Mouse (Mus musculus) layer of hippocampus, postnatal 36 days (tissue): Measurements from ENCODE around the gene Zc3h12a. TPM values are rescaled to one million over a fixed set of nuclear protein-coding genes. Genes with fewer than 3 reads are reported as not detected.

ENCODE experiments used
- DNase-seq, 2 experiments: peaks; one replicate each; pipeline ENCODE4 v3.0.0; 2022
- total RNA-seq, 2 experiments: library from RNA; stranded (reverse); gene quantifications; 2 replicates each; pipeline ENCODE4 v1.2.3; 2021

Gene Zc3h12a
- 1 to 10 TPM in 1 of 2 experiments, under 1 TPM in 1; 0.83 to 1.2 TPM for total RNA-seq

DNA sequence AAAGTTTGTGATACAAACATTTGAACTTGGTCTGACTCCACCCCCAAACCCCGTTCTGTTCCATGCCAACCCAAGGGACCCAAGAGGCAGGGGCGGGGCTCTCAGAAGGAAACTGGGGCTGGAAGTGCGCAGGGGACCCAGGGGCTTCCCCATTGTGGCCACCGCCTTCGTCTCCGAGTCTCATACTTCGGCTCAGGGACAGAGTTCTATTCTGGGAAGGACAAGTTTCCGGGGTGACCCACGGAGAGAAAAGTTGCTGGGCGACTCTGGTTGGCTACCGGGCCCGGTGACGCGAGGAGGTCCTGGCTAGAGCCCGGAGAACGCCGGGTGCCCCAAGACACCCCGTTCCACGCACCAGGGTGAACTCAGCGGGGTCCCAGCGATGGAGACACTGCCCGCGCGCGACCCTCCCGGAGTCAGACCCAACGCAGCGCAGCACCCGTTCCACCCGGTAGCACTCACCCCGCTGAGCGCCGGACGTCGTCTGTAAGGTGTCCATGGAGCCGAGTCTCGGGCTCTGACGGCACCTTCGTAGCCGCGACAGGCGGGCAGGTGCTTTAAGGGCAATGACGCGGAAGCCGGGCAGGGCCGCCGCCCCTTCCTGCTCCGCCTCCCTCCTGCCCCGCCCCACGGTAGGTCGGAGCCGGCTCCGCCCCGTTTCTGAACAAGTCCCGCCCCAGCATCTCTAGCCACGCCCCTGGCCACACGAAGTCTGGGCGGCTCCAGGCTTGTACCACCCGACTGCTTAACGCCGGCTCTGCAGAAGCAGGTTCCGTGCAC is at the start of gene Zc3h12a:
TSS of gene Zc3h12a (minus strand) at position 536 of the 780 bp plus-strand sequence.
- peak; percentile 61 to 72 for DNase-seq

DNA sequence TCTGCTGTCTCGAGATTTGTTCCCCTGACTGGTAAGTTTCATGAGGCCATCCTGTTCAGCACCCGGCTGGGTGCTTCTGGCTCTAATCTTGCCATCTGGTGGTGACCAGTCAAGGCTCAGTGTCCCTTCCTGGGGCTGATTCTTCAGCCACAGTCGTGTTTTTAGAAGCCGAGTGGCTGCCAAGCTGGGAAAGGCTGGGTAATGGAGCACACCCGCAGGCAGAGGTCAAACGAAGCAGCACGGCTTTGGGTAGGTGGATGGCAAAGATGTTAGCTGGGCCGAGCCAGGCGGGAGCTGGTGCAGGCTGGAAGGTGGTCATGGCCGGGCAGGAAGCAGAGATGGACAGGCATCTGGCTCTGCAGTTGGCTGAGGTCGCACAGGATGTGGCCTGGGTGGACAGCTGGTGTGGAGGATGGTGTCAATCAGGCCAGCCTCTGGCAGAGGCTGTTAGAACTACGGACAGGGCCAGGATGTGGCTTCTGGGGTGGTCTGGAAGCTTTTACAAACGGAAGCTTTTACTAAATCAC is 49.1 kb upstream of the Zc3h12a start:
- DNase-seq = no peak

DNA sequence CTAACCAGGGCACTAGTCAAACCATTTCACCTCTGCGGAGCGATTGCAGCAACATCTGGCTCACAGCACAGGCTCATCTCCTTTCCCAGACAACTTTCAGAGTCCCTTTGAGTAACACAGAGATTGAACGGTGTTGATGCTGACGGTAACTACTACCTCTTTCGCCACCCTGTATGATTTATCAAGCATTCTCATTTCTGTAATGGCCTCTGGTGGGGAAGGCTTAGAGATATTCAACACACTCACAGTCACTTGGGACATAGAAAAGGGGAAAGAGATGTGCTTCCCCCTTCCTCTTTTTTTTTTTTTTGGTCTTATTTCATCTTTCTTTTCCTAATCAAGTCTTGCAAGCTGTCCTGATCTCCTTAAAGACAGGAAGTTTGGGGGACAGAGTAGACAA is 48.5 kb upstream of the Zc3h12a start:
- no peak for DNase-seq

DNA sequence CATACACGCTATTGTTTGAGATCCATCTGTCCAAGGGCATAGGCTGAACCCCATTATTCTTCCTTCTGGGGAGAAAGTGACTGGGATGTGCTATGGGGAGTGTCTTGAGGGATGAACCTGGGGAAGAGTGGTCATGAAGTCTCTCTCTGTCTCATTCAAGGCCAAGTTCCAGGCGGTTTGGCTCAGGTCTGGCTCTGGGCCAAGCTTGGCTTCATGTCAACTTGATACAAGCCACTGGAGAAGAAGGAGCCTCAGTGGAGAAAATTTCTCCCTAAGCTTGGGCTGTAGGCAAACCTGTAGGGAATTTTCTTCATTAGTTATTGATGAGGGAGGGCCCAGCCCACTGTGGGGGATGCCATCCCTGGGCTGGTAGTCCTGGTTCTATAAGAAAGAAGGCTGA is 48.0 kb upstream of the Zc3h12a start:
- DNase-seq = no peak

DNA sequence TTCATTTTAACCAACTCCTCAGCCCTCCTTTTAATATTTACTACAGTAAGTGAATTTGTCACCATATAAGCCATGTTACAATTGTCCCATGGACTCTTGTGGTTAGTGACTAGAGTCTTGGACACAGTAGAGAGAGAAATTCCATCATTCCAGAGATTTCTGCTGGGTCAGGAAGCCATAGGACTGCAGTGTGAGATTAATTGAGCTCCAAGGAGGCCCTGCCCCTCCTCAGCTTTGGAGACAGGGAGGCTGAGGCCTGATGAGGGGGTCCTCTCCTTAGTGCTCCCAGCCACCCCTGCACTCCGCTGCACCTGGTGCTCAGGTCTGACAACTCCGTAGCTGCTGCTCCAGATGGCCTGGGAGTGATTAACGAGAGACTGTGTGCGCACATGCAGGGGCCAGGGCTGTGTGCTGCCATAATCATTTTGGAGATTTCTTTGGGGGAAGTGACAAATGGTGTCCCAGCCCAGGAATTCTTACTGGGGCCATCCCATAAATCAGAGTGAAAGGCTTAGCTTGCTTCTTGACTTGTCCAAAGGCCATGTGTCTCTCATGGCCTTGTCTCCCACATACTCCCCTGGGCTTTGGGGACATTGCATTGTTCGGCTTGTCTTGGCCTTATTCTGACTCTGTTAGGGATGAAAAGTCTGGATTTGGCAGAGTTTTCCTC is 47.0 kb upstream of the Zc3h12a start:
- DNase-seq = no peak

DNA sequence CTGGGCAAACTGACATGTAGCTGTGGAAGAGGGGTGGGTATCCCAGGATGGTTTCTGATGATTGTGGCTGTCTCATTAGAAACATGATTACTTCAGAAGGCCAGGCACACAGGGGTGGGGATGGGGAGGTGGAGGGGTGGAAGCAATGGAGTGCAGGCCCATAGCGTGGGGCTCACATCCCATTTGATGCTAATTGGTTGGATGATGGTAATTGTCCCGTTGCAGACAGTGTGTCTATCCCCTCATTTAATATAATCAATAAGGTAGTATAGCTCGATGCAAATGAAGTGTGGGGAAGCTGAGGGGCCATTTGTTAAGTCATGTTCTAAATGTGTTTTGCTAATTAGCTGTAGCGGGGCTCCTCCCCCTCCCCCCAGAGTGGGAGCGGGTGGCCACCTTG is 45.5 kb upstream of the Zc3h12a start:
- no peak for DNase-seq

DNA sequence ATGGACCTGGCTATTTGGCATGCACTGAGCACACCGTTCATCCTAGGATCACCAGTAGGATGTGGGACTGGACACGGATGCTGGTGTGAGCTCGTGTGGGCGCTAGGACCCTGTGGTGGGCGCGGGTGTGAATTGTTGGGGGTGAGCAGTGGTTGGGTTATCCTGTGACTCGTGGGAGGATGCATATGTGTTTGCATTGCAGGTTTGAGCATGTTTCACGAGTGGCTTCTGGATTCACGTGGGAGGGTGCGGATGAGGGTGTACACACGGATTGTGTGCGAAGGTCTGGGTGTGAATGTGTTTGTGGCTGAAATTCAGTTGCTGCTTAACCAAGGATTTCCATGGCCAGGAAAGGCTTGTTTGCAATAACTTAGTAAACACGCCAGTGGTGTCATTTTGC is 45.1 kb upstream of the Zc3h12a start:
- DNase-seq = no peak

DNA sequence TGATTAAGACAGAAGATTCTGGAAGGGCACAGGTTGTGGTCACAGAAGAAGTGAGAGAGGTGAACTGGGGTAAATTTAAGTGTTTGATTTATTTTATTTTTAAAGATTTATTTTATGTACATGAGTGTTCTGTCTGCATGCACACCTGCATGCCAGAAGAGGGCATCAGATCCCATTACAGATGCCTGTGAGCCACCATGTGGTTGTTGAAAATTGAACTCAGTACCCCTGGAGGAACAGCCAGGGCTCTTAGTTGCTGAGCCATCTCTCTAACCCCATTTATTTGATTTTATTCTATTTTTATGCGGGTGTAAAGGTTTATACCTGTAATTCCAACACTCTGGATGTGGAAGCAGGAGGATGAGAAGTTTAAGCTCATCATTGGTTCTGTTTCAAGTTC is 40.1 kb upstream of the Zc3h12a start:
- DNase-seq = no peak

DNA sequence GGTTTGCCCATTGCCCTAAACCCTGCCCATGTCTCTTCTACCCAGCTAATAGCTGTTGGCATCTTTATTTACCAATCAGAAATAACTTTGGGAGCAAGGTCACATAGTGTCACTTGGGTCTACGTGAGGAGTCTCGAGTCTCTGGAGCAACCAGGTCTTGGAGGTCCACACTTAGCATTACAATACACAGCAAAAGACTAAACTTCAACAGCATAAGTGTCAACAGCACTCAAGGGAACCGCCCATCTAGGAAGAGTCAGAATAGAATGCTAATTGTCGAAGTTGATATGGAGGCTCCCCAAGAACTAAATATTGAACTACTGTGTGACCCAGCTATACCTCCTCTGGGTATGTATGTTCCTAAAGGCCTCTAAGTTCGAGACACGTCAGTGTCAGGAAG is 37.2 kb upstream of the Zc3h12a start:
- DNase-seq = no peak

DNA sequence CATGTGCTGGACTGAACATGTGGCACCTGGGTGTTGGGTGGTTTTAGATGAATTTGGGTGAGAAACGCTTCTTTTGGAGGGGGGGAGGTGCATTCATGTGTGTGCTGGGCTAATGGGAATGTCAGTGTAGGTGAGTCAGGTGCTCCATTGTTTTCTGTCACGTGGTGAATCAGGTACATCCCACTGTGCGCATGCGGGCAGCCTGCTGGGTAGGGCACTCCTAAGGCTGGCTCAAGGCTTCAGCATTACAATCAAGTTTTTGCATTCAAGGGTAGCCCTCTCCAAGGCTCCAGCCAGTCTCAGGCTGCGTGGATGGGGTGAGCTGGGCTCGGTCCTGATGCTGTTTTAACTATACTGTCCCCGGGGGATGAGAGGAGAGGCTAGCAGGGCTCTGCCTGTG is 35.1 kb upstream of the Zc3h12a start:
- no peak for DNase-seq

DNA sequence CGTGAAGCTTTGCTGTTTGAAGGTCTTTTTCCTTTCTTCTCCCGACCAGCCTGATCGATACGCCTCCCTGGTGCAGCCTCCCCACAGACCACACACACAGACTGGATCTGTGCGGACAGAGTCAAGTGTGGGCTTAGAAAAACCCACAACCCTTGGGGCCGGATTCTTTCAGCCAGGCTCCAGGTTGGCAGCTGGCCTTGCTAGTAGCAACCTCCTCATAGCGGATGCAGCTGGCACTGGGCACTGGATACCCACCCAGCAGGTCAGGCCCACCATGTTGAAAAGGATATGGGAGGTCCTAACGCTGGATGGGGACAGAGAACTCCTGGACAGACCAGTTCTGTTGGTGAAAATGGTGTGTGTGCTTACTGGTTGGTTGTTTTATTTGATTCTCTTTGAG is 33.8 kb upstream of the Zc3h12a start:
- DNase-seq = no peak

DNA sequence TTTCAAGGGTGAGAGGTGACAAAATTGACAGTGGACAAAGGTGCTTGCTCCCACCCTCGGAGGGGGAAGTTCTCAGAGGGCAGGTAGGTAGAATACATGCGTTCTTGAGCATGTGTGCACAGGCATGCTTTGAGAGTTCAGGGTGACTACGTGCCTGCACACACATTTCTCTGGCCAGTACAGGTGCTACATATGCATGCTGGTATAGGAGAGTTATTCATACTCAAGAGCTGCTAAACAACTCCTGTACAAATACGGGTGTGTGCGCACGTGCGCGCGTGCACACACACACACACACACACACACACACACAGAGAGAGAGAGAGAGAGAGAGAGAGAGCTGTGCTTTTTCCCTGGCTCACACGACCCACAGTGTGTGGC is 33.3 kb upstream of the Zc3h12a start:
- DNase-seq = no peak

DNA sequence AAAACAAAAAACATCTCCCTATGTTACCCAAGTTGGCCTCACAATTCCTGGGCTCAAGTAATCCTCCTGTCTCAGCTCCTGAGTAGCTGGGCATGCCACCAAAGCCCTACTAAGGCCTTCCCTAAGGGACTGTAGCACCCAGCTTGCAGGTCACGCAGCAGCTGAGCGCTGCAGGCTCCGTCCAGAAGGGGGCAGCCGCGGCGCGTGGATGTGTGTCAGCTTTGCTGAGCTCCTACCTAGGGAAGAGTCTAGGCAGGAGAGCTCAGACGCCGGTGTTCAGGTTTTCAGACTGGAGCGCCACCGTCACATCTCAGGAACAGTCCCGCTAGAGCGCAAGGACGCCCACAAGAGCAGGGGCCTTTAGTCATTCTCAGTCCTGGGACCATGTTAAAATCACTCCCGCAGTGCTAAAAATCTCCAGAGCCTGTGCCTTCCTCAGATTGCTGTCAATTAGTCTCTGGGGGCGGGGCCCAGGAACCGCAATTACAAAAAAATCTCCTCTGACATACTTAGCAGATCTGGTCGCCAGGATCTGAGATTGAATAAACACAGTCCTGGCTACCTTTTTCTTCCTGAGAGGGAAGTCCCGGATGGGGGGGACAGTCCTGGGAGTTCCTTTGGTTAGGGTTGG is 32.8 kb upstream of the Zc3h12a start:
- peak; percentile 87 to 90 for DNase-seq

DNA sequence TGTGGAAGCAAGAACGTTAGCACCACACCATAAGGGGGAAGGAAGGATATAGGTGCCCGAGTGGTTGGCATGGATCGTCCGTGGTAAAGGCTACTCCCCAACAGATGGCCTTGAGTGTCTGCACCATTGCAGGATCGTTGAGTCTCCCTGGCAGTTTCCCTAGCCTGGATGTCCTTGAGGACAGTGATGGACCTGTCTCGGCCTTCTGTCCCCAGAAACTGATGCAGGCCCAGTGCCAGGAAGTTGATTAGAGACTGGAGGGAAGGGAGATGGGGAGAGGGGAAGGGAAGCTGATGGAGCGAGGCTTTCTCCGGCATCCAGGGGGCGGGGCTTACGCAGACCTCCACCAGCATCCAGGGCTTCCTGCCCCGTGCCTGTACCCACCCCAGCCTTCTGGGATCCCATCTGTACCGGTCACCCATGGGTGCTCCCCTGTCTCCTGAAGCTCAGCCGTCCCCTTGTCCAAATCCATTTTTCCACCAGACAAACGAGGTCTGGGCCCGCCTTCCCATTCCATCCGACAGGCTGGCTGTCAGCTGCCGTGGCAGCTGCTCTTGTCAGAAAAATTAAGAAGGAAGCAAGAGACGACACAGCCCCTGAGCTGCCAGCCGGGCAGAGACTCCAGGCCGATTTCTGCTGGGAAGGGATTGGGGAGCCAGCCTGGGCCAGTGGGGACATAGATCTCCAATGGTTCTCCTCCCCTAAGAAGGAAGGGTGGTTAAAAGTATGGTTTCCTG is 31.1 kb upstream of the Zc3h12a start:
- DNase-seq = peak; percentile 12 to 16

DNA sequence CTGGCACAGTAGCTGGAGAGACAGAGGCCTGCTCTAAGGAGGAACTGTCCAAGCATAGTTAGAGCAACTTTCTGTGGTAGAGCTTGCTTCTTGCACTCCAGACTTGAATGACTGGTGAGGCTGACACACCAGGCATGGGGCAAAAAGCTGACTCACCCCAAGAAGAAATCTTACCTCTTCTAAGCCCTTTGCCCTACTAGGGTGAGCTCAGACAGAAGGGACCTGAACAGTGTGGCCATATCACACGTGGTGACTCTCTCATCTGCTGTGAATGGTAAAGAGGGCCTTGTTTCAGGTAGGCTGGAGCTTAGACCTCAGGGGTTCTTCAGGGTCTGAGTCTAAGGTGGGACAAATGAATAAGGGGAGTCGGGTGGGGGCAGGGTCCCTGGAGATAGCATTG is 30.4 kb upstream of the Zc3h12a start:
- no peak for DNase-seq

DNA sequence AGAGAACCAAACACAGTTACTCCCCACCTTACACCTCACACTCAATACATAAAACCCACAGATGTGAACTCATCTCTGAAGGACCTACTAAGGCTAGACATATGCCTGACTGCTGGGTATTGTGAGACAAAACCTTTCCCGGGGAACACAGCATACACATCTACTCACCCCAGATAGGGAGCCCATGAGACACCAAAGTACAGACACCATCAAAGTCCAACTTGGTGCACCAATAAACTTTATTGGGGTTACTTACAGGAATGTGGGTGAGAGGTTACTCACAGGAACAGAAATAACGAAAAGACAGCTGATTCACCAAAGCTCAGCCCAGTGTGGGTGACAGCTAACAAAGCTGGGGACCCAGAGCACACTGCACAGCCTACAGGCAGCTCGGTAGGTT is 29.7 kb upstream of the Zc3h12a start:
- DNase-seq = no peak

DNA sequence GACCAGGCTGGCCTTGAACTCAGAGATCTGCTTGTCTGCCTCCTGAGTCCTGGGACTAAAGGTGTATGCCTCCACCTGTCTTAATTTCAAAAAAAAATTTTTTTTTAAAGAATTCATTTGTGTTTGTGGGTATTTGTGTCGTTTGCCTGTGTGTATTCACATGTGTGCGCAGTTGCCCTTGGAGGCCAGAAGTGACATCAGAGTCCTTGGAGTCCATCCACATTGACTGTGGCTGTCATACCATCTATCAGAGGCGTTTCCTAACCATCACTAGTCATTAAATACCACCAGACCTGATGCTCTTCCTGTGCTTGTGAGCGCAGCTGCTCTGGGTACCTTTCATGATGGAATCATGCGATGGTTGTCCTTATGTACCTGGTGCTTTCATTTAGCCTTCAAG is 28.0 kb upstream of the Zc3h12a start:
- no peak for DNase-seq

DNA sequence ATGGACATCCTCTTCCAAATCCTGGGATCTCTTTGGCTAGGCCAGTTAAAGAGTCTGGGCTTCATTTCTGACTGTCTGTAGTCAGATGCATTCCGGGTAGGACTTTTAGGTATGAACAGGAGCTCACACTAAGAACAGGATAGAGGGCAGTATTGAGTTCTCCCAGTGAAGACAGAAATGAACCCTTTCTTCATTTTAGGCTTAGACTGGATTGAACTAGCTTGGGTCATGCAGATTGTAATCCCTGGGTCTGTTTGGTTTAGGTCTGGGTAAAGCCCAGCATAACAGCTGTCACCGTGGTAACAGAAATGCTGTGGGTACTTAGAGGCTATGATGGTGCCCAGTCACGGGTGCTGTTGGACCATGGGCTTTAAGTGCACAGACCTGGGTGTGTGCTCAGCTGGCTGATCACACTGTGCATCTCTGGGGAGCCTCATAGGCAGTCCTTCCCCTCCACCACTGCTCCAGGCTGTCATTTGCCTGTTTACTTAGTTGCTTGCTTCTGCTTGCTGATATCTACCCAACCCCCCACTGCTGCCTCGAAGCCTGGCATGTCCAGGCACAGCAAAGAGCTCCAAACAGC is 26.1 kb upstream of the Zc3h12a start:
- no peak for DNase-seq

DNA sequence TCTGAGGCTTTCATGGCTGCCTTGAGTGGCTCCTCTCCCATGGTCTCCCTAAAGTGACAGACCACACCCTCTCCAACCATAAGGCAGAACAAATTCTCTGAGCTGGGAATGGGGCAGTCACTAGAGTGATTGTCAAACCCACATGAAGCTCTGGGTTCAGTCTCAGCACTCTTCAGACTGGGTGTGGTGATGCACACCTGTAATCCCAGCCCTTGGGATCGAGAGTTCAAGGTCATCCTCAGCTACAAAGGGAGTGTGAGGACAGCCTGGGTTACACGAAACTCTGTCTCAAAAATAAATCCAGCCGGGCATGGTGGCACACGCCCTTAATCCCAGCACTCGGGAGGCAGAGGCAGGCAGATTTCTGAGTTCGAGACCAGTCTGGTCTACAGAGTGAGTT is 24.8 kb upstream of the Zc3h12a start:
- DNase-seq = no peak

DNA sequence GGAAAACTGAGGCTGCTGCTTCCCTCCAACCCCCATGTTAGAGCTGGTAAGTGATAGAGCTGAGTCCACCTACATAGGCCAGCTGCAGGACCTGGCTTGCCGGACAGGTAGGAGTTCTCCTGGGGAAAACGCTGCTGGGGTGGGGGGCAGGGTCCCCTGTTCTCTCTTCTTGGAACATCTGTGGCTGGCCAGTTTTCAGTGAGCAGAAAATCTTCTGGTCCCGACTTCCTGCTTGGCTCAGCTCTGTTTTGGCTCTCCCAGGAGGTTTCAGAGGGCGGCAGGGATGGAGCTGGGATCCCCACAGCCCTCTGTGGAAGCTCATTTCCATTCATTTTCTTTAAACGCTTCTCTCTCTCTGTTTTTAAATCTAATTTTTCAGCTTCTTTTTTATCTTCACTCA is 21.8 kb upstream of the Zc3h12a start:
- no peak for DNase-seq

DNA sequence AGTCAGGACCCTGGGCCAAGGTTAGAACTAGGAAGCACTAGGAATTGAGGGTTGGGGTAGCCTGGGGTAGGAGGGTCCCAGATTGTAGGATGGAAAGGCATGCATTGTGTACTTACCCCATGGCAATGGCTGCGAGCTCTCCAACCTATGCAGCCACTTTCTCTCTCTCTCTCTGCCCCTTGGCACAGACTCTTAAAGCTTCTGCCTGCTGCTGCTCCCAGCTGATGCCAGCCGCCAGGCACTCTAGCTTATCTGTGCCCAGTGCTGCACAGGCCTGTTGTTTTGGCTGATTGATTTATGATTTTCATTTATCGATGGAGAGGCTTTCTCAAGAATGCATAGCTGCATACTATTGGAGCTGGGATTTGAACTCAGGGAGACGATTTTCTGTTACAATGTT is 20.3 kb upstream of the Zc3h12a start:
- no peak for DNase-seq

DNA sequence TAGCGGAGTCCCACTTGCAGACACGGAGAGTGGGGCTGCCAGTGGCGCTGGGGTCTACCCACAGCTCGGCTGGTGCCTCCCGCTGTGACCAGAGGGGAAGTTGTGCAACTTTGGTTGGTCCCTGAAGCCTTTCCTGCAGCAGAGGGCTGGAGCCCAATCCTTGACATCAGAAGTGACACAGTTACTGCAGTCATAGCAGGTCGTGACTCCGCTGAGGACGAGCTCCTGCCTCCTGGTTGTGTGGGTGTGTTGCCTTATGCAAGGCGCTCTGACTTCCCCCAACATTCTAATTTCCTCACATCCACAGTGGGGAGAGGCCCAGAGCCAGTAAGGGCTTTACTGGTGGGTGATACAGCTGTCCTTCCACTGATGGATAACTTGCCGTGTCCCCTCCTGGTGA is 17.6 kb upstream of the Zc3h12a start:
- no peak for DNase-seq

DNA sequence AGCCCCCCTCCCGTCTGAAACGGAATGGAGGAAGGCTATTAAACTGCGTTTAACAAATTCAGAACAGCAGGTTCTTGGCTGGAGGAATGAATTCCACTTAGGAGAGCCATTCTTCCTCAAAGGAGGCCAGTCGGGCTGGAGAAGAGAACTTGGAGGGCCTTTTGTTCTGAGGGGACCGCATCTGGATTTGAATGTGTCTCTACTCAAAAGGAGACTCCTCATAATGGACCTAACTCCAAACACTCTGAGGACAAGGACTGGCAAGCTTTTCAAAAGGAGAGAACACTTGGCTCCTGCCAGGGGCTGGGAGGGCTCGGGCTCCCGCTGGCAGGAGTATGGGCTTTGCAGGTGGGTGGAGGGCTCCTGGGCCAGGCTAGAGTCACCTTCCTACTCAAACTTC is 17.0 kb upstream of the Zc3h12a start:
- peak; percentile 37 to 44 for DNase-seq
